Mouse (Mus musculus) lung, postnatal 0 days (tissue): Measurements from ENCODE around the gene Pcsk5.

ENCODE experiments used
- CTCF ChIP-seq: IDR thresholded peaks from 2 replicates; pipeline ENCODE4 v1.5.1; 2016; ENCODE audit warnings: antibody characterized with exemption, mild to moderate bottlenecking
- EP300 ChIP-seq: IDR thresholded peaks from 2 replicates; pipeline ENCODE4 v1.6.1; 2016; ENCODE audit warnings: antibody characterized with exemption, mild to moderate bottlenecking, control low read depth

- no peak for TF ChIP-seq CTCF
- TF ChIP-seq EP300: no peak
These were observed 409.4 kb downstream of the Pcsk5 start for GRCm38 (mm10) chr19:17427824-17428560.
